Mouse (Mus musculus): ENCODE measurements around the gene Cbx1. TPM values are rescaled to one million over a fixed set of nuclear protein-coding genes. Genes with fewer than 3 reads are reported as not detected.

The Cbx1 gene
- total and polyA plus RNA-seq, 2 experiments = 9.7 to 16.0 TPM

DNA sequence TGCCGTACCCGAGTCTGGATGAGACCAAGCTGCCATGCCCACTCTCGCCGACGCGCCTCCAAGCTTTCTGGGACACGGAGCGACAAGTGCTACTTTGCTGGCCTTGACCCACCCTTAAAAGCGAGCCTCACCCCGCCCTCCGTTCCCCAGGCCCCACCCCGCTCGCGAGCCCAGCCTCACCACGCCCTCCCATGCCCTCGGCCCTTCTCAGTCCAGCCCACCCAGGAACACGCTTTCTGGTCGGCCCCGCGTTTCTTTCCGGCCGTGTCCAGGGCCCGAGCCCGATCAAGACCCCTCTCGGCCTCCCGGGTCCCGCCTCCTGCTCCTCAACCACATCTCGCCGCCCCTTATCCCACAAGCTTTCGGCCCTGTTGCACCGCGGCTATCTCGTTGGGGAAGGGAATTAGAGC lies 40.5 kb downstream of the Cbx1 start:
- H3K4me1 ChIP-seq (ENCODE audit: control insufficient read depth, insufficient read depth, low read length) = peaks cover 32% of the 10 kb centered on the region
- peak; percentile 82 for DNase-seq (ENCODE audit: extremely low read depth, low read depth, low spot score)
- WGBS = 1% methylated on average over 33 of the region's 33 CpGs

DNA sequence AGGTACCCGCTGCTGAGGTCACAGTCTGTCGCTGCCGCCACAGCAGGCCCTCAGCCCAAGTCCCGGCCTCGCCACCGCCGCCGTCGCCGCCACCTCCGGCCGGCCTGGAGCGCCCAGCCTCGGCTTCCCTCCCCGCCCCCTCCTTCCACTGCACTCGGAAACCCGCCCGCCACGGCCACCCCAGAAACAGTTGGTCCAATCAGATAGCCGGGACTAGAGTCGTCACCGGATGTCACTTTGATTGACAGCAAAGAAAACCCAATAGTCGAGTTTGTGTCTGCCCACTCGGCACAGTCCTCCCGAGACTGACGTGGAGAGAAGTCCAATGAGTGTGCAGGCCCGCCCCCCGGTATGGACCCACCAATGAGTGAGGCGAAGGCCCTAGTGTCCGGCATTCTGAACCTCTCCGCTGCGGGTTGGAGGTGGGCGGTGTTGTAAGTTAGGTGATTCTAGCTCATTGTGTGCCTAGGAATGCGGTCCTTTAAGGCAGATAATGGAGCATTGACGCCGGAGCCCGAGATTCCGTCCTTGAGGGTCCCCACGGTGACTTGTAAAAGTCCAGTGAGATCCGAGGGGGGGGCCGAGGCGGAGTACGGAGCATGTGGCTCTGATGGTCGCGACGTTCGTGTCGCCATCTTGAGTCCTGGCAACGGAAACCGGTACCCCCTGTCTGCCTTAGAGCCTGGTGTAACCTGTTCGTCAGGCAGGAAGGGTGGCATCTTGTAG lies 41.0 kb downstream of the Cbx1 start, which contains the start of gene Nfe2l1:
Nfe2l1 (minus strand) TSS at position 156 of the 726 bp plus-strand sequence.
- TF ChIP-seq POLR2A (IDR thresholded peaks at IDR 0.05; ENCODE audit: extremely low read depth, insufficient read depth, low read length) = peak; percentile 43; the same call in 1 of the 2 replicates
- TF ChIP-seq CTCF (IDR thresholded peaks at IDR 0.05; ENCODE audit: low read depth, low read length) = no peak
- peak; percentile 98 for DNase-seq (ENCODE audit: extremely low read depth, low read depth, low spot score)
- under 1% methylated on average over 51 of the region's 51 CpGs for WGBS
- Histone ChIP-seq H3K9ac (ENCODE audit: low read depth, low read length) (peak within 1 kb of the TSS; percentile 91), H3K4me3 (ENCODE audit: insufficient read depth, low read depth, low read length) (peak within 1 kb of the TSS; percentile 77), H3K27me3 (ENCODE audit: control insufficient read depth, insufficient read depth, low read length) (no peaks in the 10 kb centered on the region), H3K27ac (replicated peaks; ENCODE audit: insufficient read depth, low read depth, low read length) (peak within 1 kb of the TSS; percentile 92), H3K36me3 (ENCODE audit: control insufficient read depth, insufficient read depth, low read length) (peaks cover 3% of the 10 kb centered on the region; the same call in 1 of the 2 replicates), H3K79me2 (ENCODE audit: control insufficient read depth, insufficient read depth, low read length) (peaks cover 24% of the 10 kb centered on the region; the same call in 1 of the 2 replicates), H3K4me1 (ENCODE audit: control insufficient read depth, insufficient read depth, low read length) (peaks cover 27% of the 10 kb centered on the region)

More for the DNA sequence above, 40.5 kb downstream of the Cbx1 start:
- Histone ChIP-seq H3K36me3 (ENCODE audit: control insufficient read depth, insufficient read depth, low read length) (peaks cover 3% of the 10 kb centered on the region; the same call in 1 of the 2 replicates), H3K4me3 (ENCODE audit: insufficient read depth, low read depth, low read length) (peak overlapping the region; percentile 77), H3K79me2 (ENCODE audit: control insufficient read depth, insufficient read depth, low read length) (peaks cover 28% of the 10 kb centered on the region), H3K27ac (replicated peaks; ENCODE audit: insufficient read depth, low read depth, low read length) (peak overlapping the region; percentile 89), H3K27me3 (ENCODE audit: control insufficient read depth, insufficient read depth, low read length) (no peaks in the 10 kb centered on the region), H3K9ac (ENCODE audit: low read depth, low read length) (peak overlapping the region; percentile 91)
- TF ChIP-seq CTCF (IDR thresholded peaks at IDR 0.05; ENCODE audit: low read depth, low read length) = peak; percentile 36; the same call in 1 of the 2 replicates
- peak; percentile 97 for TF ChIP-seq POLR2A (IDR thresholded peaks at IDR 0.05; ENCODE audit: extremely low read depth, insufficient read depth, low read length)

DNA sequence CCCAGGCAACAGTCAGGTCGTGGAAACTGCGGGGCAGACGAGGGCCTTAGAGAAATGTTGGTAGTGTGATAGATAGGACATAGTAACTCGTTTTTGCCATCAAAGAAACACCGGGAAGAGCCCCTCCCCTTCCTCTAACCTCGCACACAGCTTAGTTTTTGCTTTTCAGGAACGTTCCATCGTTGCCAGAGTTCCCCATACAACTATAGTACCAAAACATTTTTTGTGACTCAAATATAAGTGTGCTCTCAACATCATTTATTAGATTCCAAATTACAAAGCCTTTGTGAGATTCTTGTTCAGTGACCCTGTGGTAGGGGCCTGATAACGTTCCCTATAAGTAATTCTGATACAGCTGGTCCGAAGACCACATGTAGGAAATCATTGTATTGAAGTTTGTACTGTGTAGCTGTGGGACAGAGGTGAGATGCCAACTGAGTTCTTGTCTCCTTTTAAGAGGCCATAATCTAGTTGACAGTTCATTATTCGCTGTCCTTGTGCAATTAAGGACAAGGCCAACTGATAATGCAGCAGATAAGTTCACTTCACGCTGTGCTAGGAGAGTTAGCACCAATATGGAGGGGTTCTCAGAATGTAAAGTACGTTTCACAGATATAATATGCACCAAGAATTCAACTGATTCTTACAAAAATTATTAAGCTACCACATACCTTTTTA lies 41.8 kb downstream of the Cbx1 start:
- H3K4me3 ChIP-seq (ENCODE audit: insufficient read depth, low read depth, low read length) = peak overlapping the region; percentile 68
- H3K79me2 ChIP-seq (ENCODE audit: control insufficient read depth, insufficient read depth, low read length) = peaks cover 18% of the 10 kb centered on the region; the same call in 1 of the 2 replicates
- H3K9ac ChIP-seq (ENCODE audit: low read depth, low read length) = peak overlapping the region; percentile 73
- no peaks in the 10 kb centered on the region for H3K27me3 ChIP-seq (ENCODE audit: control insufficient read depth, insufficient read depth, low read length)
- H3K36me3 ChIP-seq (ENCODE audit: control insufficient read depth, insufficient read depth, low read length) = peaks cover 3% of the 10 kb centered on the region; the same call in 1 of the 2 replicates
- H3K4me1 ChIP-seq (ENCODE audit: control insufficient read depth, insufficient read depth, low read length) = peaks cover 20% of the 10 kb centered on the region
- WGBS = 8% methylated on average over 13 of the region's 13 CpGs
- peak overlapping the region; percentile 92 for H3K27ac ChIP-seq (replicated peaks; ENCODE audit: insufficient read depth, low read depth, low read length)
- DNase-seq (ENCODE audit: extremely low read depth, low read depth, low spot score) = peak; percentile 71
- no peak for TF ChIP-seq POLR2A (IDR thresholded peaks at IDR 0.05; ENCODE audit: extremely low read depth, insufficient read depth, low read length)
- TF ChIP-seq CTCF (IDR thresholded peaks at IDR 0.05; ENCODE audit: low read depth, low read length) = no peak

DNA sequence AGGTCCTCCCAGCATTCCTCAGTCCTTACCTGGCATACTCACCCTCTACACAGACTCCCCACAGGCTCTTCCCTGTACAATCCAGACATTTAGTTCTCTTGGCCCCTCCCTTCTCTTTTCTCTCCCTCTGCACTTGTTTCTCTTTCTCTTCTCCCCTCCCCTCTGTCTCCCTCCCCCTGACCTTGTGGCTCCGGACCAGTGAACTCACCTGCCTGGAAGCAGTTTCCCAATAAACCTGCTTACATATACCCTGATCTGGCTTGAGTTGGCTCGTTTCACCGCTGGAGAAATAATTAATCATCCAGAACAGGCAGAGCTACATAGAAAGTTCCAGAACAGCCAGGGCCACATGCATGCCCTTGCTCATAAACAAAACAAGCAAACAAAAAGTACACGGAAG lies 42.6 kb downstream of the Cbx1 start:
- peaks cover 3% of the 10 kb centered on the region; the same call in 1 of the 2 replicates for H3K36me3 ChIP-seq (ENCODE audit: control insufficient read depth, insufficient read depth, low read length)
- DNase-seq (ENCODE audit: extremely low read depth, low read depth, low spot score) = peak; percentile 93
- peak overlapping the region; percentile 85 for H3K27ac ChIP-seq (replicated peaks; ENCODE audit: insufficient read depth, low read depth, low read length)
- TF ChIP-seq POLR2A (IDR thresholded peaks at IDR 0.05; ENCODE audit: extremely low read depth, insufficient read depth, low read length) (no peak), CTCF (IDR thresholded peaks at IDR 0.05; ENCODE audit: low read depth, low read length) (no peak)
- H3K27me3 ChIP-seq (ENCODE audit: control insufficient read depth, insufficient read depth, low read length) = no peaks in the 10 kb centered on the region
- peaks cover 12% of the 10 kb centered on the region; the same call in 1 of the 2 replicates for H3K79me2 ChIP-seq (ENCODE audit: control insufficient read depth, insufficient read depth, low read length)
- 21% methylated on average over 4 of the region's 4 CpGs for WGBS
- H3K4me3 ChIP-seq (ENCODE audit: insufficient read depth, low read depth, low read length) = no peak overlapping the region
- no peak overlapping the region for H3K9ac ChIP-seq (ENCODE audit: low read depth, low read length)
- H3K4me1 ChIP-seq (ENCODE audit: control insufficient read depth, insufficient read depth, low read length) = peaks cover 13% of the 10 kb centered on the region

DNA sequence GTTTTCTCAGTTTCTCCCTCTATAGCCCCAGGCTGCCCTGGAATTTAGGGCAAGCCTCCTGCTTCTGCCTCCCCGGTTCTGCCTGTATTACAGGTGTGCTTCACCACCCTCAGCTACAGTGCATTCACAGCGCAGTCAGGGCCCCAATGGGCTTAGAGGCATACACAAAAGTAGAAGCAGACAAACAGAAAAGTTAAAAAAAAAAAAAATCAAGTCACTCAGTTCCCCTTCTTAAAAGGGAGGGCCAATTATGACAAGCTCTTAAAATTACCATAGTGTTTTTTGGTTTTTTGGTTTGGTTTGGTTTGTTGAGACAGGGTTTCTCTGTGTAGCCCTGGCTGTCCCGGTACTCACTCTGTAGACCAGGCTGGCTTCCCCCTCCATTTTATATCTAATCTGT lies 43.6 kb downstream of the Cbx1 start:
- TF ChIP-seq POLR2A (IDR thresholded peaks at IDR 0.05; ENCODE audit: extremely low read depth, insufficient read depth, low read length) = no peak
- TF ChIP-seq CTCF (IDR thresholded peaks at IDR 0.05; ENCODE audit: low read depth, low read length) = no peak
- DNase-seq (ENCODE audit: extremely low read depth, low read depth, low spot score) = no peak
- WGBS = 99% methylated on average over 3 of the region's 3 CpGs
- Histone ChIP-seq H3K4me1 (ENCODE audit: control insufficient read depth, insufficient read depth, low read length) (peaks cover 5% of the 10 kb centered on the region), H3K27ac (replicated peaks; ENCODE audit: insufficient read depth, low read depth, low read length) (no peak overlapping the region), H3K79me2 (ENCODE audit: control insufficient read depth, insufficient read depth, low read length) (peaks cover 5% of the 10 kb centered on the region; the same call in 1 of the 2 replicates), H3K36me3 (ENCODE audit: control insufficient read depth, insufficient read depth, low read length) (0 out of 2 replicates have a peak, but pooled peaks cover 1% of the 10 kb centered on the region), H3K27me3 (ENCODE audit: control insufficient read depth, insufficient read depth, low read length) (no peaks in the 10 kb centered on the region), H3K9ac (ENCODE audit: low read depth, low read length) (no peak overlapping the region), H3K4me3 (ENCODE audit: insufficient read depth, low read depth, low read length) (no peak overlapping the region)
